Mouse (Mus musculus): ENCODE measurements at regions not wholly inside any gene's neighbourhood (a gene's known extent, or its start where the extent isn't known, plus 50 kb on each side); places are given as distances from the start of the nearest gene placed in this dataset.

- H3K9ac ChIP-seq: no peak overlapping the region
- no peak overlapping the region for H3K4me2 ChIP-seq
- no peaks in the 10 kb centered on the region; the same call in 1 of the 2 replicates for H3K4me1 ChIP-seq (replicated peaks)
Measured at GRCm38 (mm10) chr12:79917634-79918289, 195.1 kb downstream of the Zfp36l1 start.

GRCm38 (mm10) chr12:79916896-79917633 lies 195.7 kb downstream of the Zfp36l1 start:
- H3K4me3 ChIP-seq (replicated peaks): no peak overlapping the region
- H3K4me2 ChIP-seq: no peak overlapping the region
- no peaks in the 10 kb centered on the region for H3K27me3 ChIP-seq
- no peak for DNase-seq
- no peak for ATAC-seq (ENCODE audit: low read depth)
- no peaks in the 10 kb centered on the region for H3K36me3 ChIP-seq
- H3K27ac ChIP-seq: peak overlapping the region; percentile 47
- no peaks in the 10 kb centered on the region for H3K9me3 ChIP-seq (replicated peaks)
- no peaks in the 10 kb centered on the region; the same call in 1 of the 2 replicates for H3K4me1 ChIP-seq (replicated peaks)
- H3K9ac ChIP-seq: no peak overlapping the region
- 61% methylated on average over 5 of the region's 5 CpGs for WGBS (ENCODE audit: insufficient replicate concordance)

More at GRCm38 (mm10) chr12:79917634-79918289, 195.1 kb downstream of the Zfp36l1 start:
- no peaks in the 10 kb centered on the region for H3K36me3 ChIP-seq
- ATAC-seq (ENCODE audit: low read depth) (no peak), DNase-seq (no peak)
- H3K27me3 ChIP-seq: no peaks in the 10 kb centered on the region
- peak overlapping the region; percentile 47 for H3K27ac ChIP-seq
- no peak overlapping the region for H3K4me3 ChIP-seq (replicated peaks)
- 53% methylated on average over 10 of the region's 10 CpGs for WGBS (ENCODE audit: insufficient replicate concordance)
- no peaks in the 10 kb centered on the region for H3K9me3 ChIP-seq (replicated peaks)

GRCm38 (mm10) chr12:79913898-79914297 lies 198.9 kb downstream of the Zfp36l1 start:
- H3K4me1 ChIP-seq (replicated peaks): no peaks in the 10 kb centered on the region; the same call in 1 of the 2 replicates
- no peak overlapping the region for H3K9ac ChIP-seq
- no peaks in the 10 kb centered on the region for H3K27me3 ChIP-seq
- no peaks in the 10 kb centered on the region for H3K9me3 ChIP-seq (replicated peaks)
- DNase-seq (no peak), ATAC-seq (ENCODE audit: low read depth) (no peak)
- 74% methylated on average over 6 of the region's 6 CpGs for WGBS (ENCODE audit: insufficient replicate concordance)
- no peaks in the 10 kb centered on the region for H3K36me3 ChIP-seq
- no peak overlapping the region for H3K4me3 ChIP-seq (replicated peaks)
- no peak overlapping the region for H3K4me2 ChIP-seq
- no peak overlapping the region for H3K27ac ChIP-seq

- H3K27me3 ChIP-seq: no peaks in the 10 kb centered on the region
- no peak for DNase-seq
- H3K27ac ChIP-seq: no peak overlapping the region
- no peak overlapping the region for H3K4me2 ChIP-seq
- WGBS (ENCODE audit: insufficient replicate concordance): 63% methylated on average over 10 of the region's 10 CpGs
- peaks cover 2% of the 10 kb centered on the region for H3K4me1 ChIP-seq (replicated peaks)
- no peak for ATAC-seq (ENCODE audit: low read depth)
- no peak overlapping the region for H3K9ac ChIP-seq
- no peak overlapping the region for H3K4me3 ChIP-seq (replicated peaks)
- no peaks in the 10 kb centered on the region for H3K36me3 ChIP-seq
- no peaks in the 10 kb centered on the region for H3K9me3 ChIP-seq (replicated peaks)
Measured at GRCm38 (mm10) chr12:79912281-79913063, 200.3 kb downstream of the Zfp36l1 start.

GRCm38 (mm10) chr12:79910884-79911759 lies 201.7 kb downstream of the Zfp36l1 start:
- Histone ChIP-seq H3K27me3 (no peaks in the 10 kb centered on the region), H3K27ac (no peak overlapping the region), H3K4me1 (replicated peaks) (peaks cover 16% of the 10 kb centered on the region), H3K4me3 (replicated peaks) (no peak overlapping the region), H3K4me2 (no peak overlapping the region), H3K9ac (no peak overlapping the region), H3K9me3 (replicated peaks) (no peaks in the 10 kb centered on the region), H3K36me3 (no peaks in the 10 kb centered on the region)
- 61% methylated on average over 15 of the region's 15 CpGs for WGBS (ENCODE audit: insufficient replicate concordance)
- DNase-seq: no peak
- ATAC-seq (ENCODE audit: low read depth): no peak

GRCm38 (mm10) chr12:79907583-79907982 lies 205.2 kb downstream of the Zfp36l1 start:
- no peak overlapping the region for H3K9ac ChIP-seq
- H3K36me3 ChIP-seq: no peaks in the 10 kb centered on the region
- H3K27me3 ChIP-seq: no peaks in the 10 kb centered on the region
- H3K4me2 ChIP-seq: no peak overlapping the region
- H3K4me3 ChIP-seq (replicated peaks): no peak overlapping the region
- no peak overlapping the region for H3K27ac ChIP-seq
- peaks cover 29% of the 10 kb centered on the region for H3K4me1 ChIP-seq (replicated peaks)
- WGBS (ENCODE audit: insufficient replicate concordance): 62% methylated on average over 5 of the region's 5 CpGs
- DNase-seq: no peak
- H3K9me3 ChIP-seq (replicated peaks): no peaks in the 10 kb centered on the region
- ATAC-seq (ENCODE audit: low read depth): no peak

- H3K27me3 ChIP-seq: no peaks in the 10 kb centered on the region
- no peaks in the 10 kb centered on the region for H3K9me3 ChIP-seq (replicated peaks)
- ATAC-seq (ENCODE audit: low read depth) (peak; percentile 48), DNase-seq (peak; percentile 15)
- H3K4me3 ChIP-seq (replicated peaks): no peak overlapping the region
- no peak overlapping the region for H3K27ac ChIP-seq
- no peak overlapping the region for H3K4me2 ChIP-seq
- H3K9ac ChIP-seq: no peak overlapping the region
- no peaks in the 10 kb centered on the region for H3K36me3 ChIP-seq
- H3K4me1 ChIP-seq (replicated peaks): peaks cover 29% of the 10 kb centered on the region
- WGBS (ENCODE audit: insufficient replicate concordance): 47% methylated on average over 10 of the region's 10 CpGs
Measured at GRCm38 (mm10) chr12:79906738-79907365, 206.0 kb downstream of the Zfp36l1 start.

- Histone ChIP-seq H3K27ac (peak overlapping the region; percentile 58; the same call in 1 of the 2 replicates), H3K9me3 (replicated peaks) (no peaks in the 10 kb centered on the region), H3K9ac (no peak overlapping the region), H3K4me2 (no peak overlapping the region), H3K36me3 (no peaks in the 10 kb centered on the region), H3K4me1 (replicated peaks) (peaks cover 29% of the 10 kb centered on the region), H3K27me3 (no peaks in the 10 kb centered on the region), H3K4me3 (replicated peaks) (no peak overlapping the region)
- ATAC-seq (ENCODE audit: low read depth): no peak
- WGBS (ENCODE audit: insufficient replicate concordance): 47% methylated on average over 10 of the region's 10 CpGs
- DNase-seq: no peak
Measured at GRCm38 (mm10) chr12:79905828-79906737, 206.7 kb downstream of the Zfp36l1 start.

GRCm38 (mm10) chr12:79904913-79905549 lies 207.8 kb downstream of the Zfp36l1 start:
- Histone ChIP-seq H3K9me3 (replicated peaks) (no peaks in the 10 kb centered on the region), H3K4me2 (no peak overlapping the region), H3K4me1 (replicated peaks) (peaks cover 29% of the 10 kb centered on the region), H3K9ac (no peak overlapping the region), H3K4me3 (replicated peaks) (no peak overlapping the region), H3K36me3 (no peaks in the 10 kb centered on the region), H3K27ac (no peak overlapping the region), H3K27me3 (no peaks in the 10 kb centered on the region)
- no peak for DNase-seq
- ATAC-seq (ENCODE audit: low read depth): no peak
- WGBS (ENCODE audit: insufficient replicate concordance): 28% methylated on average over 2 of the region's 2 CpGs
